Mouse (Mus musculus): Measurements from ENCODE around the gene Cse1l.

GRCm38 (mm10) chr2:166899161-166899560 is 6.7 kb upstream of the Cse1l start:
- TF ChIP-seq CTCF (conservative IDR thresholded peaks at IDR 0.05; ENCODE audit: insufficient read depth, insufficient read length, low read depth, low read length) (no peak), POLR2A (IDR thresholded peaks at IDR 0.05; ENCODE audit: low read depth, low read length) (no peak)
